30 mouse cellular contexts compared by ENCODE assay signal in genomic region chr7:73019151-73019550, GRCm38 (mm10).
"Had no signal": no experiment of that assay in that cellular context is flagged by ENCODE, and none has a peak within 500 bp of the region (broad histone marks: within the 10 kb centered on the region; RNA-seq: fewer than 3 reads in every experiment).

No protein-coding gene starts in this region.

- ATAC-seq: liver, embryonic 12.5 days; liver, postnatal 0 days; lung, postnatal 0 days; midbrain, embryonic 13.5 days; midbrain, embryonic 15.5 days; midbrain, embryonic 16.5 days had no signal

- H3K4me3 ChIP-seq: limb, embryonic 10.5 days; limb, embryonic 12.5 days; limb, embryonic 13.5 days; limb, embryonic 15.5 days; liver, embryonic 12.5 days; liver, embryonic 13.5 days; liver, embryonic 15.5 days; lung, embryonic 15.5 days; megakaryocyte, embryonic 14.5 days; midbrain, embryonic 10.5 days; midbrain, embryonic 12.5 days; midbrain, embryonic 13.5 days; midbrain, embryonic 15.5 days; myocyte; neural tube, embryonic 12.5 days had no signal

- H3K4me1 ChIP-seq: limb, embryonic 10.5 days; limb, embryonic 12.5 days; limb, embryonic 13.5 days; limb, embryonic 15.5 days; liver, embryonic 12.5 days; liver, embryonic 13.5 days; liver, embryonic 15.5 days; lung, embryonic 15.5 days; megakaryocyte, embryonic 14.5 days; midbrain, embryonic 12.5 days; neural tube, embryonic 12.5 days had no signal

- H3K36me3 ChIP-seq: limb, embryonic 10.5 days; limb, embryonic 12.5 days; limb, embryonic 13.5 days; limb, embryonic 15.5 days; liver, embryonic 12.5 days; liver, embryonic 13.5 days; liver, embryonic 15.5 days; lung, embryonic 15.5 days; midbrain, embryonic 10.5 days; midbrain, embryonic 12.5 days; midbrain, embryonic 13.5 days; midbrain, embryonic 15.5 days; neural tube, embryonic 12.5 days had no signal

- H3K9ac ChIP-seq: limb, embryonic 12.5 days; limb, embryonic 13.5 days; limb, embryonic 15.5 days; liver, embryonic 12.5 days; liver, embryonic 13.5 days; liver, embryonic 14.5 days; liver, embryonic 15.5 days; liver, postnatal 0 days; lung, embryonic 14.5 days; lung, embryonic 15.5 days; midbrain, embryonic 12.5 days; midbrain, embryonic 13.5 days; midbrain, embryonic 15.5 days; neural tube, embryonic 12.5 days had no signal

- H3K27me3 ChIP-seq: limb, embryonic 12.5 days; limb, embryonic 13.5 days; limb, embryonic 15.5 days; liver, embryonic 12.5 days; liver, embryonic 13.5 days; liver, embryonic 15.5 days; lung, embryonic 15.5 days; megakaryocyte, embryonic 14.5 days; midbrain, embryonic 12.5 days; midbrain, embryonic 13.5 days; midbrain, embryonic 15.5 days; neural tube, embryonic 12.5 days had no signal

- H3K9me3 ChIP-seq: limb, embryonic 10.5 days; limb, embryonic 12.5 days; limb, embryonic 13.5 days; limb, embryonic 15.5 days; liver, embryonic 12.5 days; liver, embryonic 13.5 days; liver, embryonic 15.5 days; lung, embryonic 15.5 days; megakaryocyte, embryonic 14.5 days; midbrain, embryonic 10.5 days; midbrain, embryonic 12.5 days; midbrain, embryonic 13.5 days; midbrain, embryonic 15.5 days; neural tube, embryonic 12.5 days had no signal

- DNase-seq: left cerebral cortex, postnatal 4 days; liver; liver, embryonic 13.5 days; liver, postnatal 0 days; lung, adult 18-20 months; lung, adult 2 months; lung, embryonic 14.5 days; lung, postnatal 10 days; lung, postnatal 14 days; lung, postnatal 36 days; lung, postnatal 4 days had no signal

- H3K27ac ChIP-seq: limb, embryonic 10.5 days; limb, embryonic 12.5 days; limb, embryonic 13.5 days; limb, embryonic 15.5 days; liver, embryonic 12.5 days; liver, embryonic 13.5 days; liver, embryonic 14.5 days; liver, embryonic 15.5 days; lung, embryonic 15.5 days; macrophage; midbrain, embryonic 10.5 days; midbrain, embryonic 12.5 days; midbrain, embryonic 13.5 days; midbrain, embryonic 15.5 days; neural tube, embryonic 12.5 days had no signal

- H3K4me2 ChIP-seq: limb, embryonic 12.5 days; limb, embryonic 13.5 days; limb, embryonic 15.5 days; liver, embryonic 11.5 days; liver, embryonic 12.5 days; liver, embryonic 13.5 days; liver, embryonic 15.5 days; lung, embryonic 14.5 days; lung, embryonic 15.5 days; midbrain, embryonic 12.5 days; midbrain, embryonic 13.5 days; midbrain, embryonic 15.5 days; neural tube, embryonic 12.5 days had no signal
